Mouse (Mus musculus): ENCODE data around the gene Mstn.

Gene Mstn

DNA sequence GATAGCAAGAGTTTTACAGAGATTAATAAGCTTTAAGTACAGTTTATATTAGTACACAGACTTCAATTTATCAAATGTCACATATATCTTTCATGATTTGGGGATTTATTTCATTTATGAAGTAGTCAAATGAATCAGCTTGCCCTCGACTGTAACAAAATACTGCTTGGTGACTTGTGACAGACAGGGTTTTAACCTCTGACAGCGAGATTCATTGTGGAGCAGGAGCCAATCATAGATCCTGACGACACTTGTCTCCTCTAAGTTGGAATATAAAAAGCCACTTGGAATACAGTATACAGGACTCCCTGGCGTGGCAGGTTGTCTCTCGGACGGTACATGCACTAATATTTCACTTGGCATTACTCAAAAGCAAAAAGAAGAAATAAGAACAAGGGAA lies at the start of gene Mstn:
Gene Mstn (plus strand): TSS at position 301 of the 400 bp plus-strand sequence.
- DNase-seq (ENCODE audit: low spot score in 2 of 2) = no peak

DNA sequence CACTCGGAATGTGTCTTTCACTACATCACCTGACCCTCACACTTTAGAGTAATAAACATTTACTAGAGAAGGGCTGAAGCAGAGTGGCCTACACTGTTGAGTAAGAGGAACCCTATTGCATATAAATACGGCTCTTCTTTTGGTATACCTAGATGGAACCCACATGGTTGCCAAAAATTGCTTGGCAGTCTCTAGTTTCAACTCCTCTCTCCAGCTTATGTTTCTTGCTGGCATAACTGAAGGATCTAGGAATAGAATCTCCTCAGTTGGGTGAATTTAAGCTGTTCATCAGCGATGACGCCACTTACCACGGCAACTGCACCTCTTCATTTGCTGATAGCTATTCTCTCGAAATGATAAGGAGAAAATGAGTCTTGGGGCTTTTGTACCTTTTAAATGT lies 46.7 kb upstream of the Mstn start:
- DNase-seq (ENCODE audit: low spot score in 2 of 2) = peak in 1 of 2 experiments; percentile 21

DNA sequence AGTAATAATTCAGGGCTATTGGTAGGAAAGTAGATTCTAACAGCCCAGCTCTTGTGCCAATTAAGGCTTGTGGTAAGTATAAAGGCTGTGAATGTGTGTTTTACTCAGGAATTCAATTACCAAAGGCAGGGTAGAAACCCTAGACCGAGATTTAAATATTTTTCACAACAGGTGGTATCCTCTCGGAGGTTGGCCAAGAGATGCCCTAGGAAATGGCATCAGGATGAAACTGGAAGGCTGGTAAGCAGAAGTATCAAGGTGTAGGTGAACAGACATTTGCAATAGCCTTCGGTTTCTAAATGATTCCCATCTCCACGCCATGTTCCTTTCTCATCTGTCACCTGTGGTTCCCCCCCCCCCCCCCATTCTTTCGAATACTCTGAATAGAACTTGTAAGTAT lies 45.8 kb upstream of the Mstn start:
- DNase-seq (ENCODE audit: low spot score in 2 of 2) = no peak

DNA sequence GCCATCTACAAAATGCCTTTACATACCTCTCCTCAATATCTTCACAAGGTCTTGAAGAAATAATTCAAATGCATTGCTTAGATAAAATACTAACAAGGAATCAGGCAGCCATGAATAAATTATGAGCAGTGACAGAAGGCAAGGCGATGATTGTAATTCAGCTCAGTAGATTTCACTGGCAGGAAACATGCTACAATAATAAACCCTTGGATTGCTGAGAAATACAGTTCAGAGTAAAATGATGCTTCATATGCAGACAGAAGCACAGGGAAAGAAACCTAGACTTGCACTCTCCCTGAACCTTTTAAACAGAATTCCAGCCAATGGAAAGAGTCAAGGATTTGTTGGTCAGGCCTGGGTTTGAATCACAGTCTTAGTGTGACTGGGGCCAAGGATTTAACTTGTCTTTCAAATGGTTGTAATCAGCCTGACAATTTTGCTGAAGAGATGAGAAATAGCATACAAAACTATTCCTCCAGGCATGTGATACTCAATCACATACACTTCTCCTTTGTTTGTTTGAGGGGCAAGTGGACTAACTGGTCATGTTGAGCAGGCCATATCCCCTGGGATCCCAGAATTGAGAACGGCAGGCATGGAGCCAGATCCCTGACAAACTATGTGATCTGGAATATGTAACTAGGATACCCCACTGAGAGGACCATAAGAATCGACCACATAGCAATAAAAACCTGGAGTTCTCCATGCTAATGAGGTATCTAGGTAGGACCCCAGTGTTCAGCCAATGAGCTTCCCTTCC lies 42.5 kb upstream of the Mstn start:
- no peak for DNase-seq (ENCODE audit: low spot score in 2 of 2)

DNA sequence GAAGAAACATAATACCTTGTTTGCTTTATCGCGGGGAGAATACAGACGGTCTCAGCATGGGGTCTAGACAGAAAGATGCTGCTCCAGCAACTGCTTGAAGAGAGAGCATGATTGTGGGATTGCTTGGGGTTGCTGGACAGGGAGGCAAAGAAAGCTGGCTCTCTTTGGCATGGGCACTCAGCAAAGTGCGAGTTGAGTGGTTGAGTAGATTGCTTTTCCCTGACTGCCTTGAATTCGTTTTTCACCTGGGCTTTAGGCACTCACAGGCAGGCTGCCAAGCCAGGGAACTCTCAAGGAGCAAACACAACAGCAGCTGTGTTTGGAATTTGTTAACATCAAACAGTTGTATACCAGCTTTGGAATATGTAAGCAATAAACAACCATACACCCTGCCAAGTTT lies 41.4 kb upstream of the Mstn start, which contains the start of gene 1700019D03Rik:
Gene 1700019D03Rik (minus strand): TSS at position 101 of the 400 bp plus-strand sequence.
- no peak for DNase-seq (ENCODE audit: low spot score in 2 of 2)

DNA sequence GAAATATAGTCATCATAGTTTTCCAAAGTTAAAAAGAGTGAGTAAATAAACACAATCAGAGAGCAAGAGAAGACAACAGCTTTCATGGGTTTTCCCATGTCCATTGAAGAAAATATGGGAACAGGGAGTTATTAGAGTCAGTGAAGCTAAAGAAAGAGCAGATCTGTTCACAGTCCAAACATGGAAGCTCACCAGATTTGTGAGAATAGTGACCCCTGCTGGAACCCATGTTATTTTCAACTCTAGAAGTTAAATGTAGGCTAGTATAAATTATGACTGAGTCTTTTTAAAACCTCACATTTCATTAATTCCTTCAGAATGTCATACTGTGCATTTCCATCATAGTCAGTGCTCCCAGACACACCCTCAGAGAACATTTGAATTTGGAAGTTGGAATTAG lies 28.9 kb upstream of the Mstn start:
- DNase-seq (ENCODE audit: low spot score in 2 of 2) = peak in 1 of 2 experiments; percentile 24

DNA sequence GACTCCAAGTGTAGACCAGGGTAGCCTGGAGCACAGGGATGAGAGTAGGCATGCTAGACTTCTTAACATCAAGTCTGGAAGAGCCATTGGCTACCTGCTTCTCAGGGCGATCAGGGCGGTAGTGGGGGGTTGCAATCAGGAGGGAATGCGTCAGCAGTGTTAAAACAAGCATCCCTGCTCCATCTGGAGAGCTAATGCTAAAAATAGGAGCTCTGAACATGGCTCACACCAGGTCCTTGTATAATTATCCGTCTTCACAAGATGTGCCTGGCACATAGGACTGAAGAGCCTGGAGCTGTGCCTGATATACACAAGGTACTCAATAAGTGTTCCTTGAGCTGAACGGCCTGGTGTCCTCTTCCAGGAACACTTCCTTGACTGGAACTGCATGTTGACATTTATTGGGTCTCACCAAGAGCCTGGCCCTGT lies 24.0 kb upstream of the Mstn start:
- DNase-seq (ENCODE audit: low spot score in 2 of 2) = no peak

DNA sequence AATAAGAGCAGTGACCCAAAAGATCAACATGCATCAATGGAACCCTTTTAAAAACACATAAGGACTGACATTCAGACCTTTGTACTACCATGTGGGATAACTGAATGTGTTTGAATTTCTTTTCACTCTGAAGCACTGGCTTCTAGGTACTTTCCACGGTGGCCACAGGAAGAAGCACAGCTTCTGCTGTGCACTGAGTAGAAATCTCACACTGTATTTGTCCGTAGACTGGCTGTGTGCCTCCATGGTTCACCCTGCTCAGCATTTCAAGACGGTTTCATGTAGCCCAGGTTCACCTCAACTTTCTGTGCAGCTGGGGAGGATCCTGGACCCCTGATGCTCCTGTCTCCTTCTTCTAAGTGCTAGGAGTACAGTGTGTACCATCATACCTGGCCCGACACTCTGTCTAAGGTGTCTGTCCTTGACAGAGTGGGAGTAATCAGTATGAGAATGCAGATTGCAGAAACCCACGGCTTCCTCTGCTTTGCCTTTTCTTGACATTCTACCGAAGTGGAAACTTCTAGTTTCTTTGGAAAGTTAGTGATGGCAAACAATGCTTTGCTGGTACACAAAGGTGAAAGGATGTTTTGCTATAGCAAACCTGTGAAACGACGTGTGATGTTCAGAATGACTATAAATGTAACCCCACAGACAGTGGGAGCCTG lies 11.5 kb upstream of the Mstn start:
- no peak for DNase-seq (ENCODE audit: low spot score in 2 of 2)

DNA sequence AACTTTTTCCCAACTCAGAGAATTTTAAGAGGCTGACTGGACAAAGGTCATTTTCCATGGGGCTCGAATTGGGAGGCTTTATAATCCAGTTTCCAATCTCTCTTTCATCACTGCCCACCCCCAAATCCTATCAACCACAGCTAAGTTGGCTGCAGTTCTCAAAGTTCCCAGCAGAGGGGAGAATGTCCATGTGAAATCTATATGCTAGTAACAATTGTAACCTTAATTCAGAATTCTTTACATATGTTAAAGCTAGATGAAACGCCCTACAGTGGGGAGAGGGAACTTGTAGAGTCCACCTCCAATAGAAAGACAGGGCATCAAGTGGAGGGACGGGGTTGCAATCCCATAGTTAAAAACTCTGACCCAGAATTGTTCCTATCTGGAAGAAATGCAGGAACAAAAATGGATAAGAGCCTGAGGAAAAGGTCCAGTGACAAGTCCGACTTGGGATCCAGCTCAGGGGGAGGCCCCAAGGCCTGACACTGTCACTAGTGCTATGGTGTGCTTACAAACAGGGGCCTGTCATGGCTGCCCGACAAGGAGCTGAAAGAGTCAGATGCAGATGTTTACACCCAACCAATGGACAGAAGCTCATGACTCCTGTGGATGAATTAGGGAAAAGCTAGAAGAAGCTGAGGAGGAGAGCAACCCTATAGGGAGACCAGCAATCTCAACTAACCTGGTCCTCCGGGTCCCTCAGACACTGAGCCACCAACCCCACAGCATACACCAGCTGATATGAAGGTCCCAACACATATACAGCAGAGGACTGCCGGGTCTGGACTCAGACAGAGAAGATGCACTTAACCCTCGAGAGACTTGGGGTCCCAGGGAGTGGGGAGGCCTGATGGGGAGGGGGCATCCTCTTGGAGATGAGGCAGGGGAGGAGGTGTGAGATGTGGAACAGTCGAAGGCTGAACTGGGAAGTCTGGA lies 8.1 kb upstream of the Mstn start:
- DNase-seq (ENCODE audit: low spot score in 2 of 2) = peak; percentile 80 to 82

DNA sequence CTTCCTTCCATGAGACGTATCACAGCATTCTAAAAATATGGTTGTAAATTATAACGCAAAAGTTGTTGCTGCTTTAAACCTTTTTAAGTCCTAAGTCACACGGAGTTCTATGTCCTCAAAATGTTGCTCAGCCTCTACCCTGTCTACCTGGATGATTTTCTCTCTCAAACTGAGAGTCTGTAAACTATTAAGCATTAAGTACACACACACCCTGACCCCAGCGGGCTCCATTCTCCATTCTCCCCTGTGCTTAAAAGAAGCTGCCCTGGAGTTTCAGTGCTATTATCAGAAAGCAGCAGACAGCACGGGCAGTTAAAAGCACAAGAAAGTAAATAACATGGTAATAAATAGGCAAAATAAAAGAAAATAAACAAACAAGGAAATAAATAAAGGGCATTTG lies 2.3 kb upstream of the Mstn start:
- no peak for DNase-seq (ENCODE audit: low spot score in 2 of 2)

DNA sequence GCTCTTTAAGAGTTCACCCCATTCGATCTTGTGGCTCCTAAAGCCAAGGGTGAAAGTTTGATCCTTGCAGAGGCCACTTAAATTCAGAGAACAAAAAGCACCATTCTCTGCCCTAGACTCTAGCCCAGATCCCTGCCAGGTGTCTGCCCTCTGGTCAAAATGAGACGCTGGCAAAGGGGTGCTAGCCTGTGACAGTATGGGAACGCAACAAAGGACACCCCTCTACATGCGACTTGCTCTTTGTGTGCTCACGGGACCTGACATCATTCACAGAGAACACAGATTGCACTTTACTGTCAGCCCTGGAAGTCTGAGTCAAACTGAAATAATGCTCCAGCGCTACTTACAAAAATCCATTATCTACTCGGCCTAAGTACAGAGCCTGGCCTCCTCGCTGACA lies 941 bp upstream of the Mstn start:
- no peak for DNase-seq (ENCODE audit: low spot score in 2 of 2)

DNA sequence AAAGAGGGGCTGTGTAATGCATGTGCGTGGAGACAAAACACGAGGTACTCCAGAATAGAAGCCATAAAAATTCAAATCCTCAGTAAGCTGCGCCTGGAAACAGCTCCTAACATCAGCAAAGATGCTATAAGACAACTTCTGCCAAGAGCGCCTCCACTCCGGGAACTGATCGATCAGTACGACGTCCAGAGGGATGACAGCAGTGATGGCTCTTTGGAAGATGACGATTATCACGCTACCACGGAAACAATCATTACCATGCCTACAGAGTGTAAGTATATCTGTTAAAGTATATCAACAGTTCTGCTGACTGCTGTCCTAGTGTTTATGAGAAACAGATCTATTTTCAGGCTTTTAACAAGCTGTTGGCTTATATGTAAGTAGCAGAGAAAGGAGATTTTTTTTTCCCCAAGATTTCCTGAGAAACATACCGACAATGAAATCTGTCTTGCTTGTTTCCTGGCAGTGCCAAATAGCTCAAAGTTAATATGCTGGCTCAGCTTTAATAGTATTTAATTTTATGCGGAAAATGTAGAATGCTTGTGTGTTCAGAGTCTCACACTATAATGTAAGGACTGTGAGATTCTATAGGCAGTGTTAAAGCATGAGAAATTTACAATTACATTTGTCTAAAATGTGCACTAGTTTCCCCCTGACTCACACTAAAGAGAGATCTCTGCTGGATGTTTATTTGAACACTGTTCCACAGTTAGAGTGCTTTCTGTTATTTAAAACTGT lies 600 bp downstream of the Mstn start:
- DNase-seq (ENCODE audit: low spot score in 2 of 2) = peak; percentile 45 to 52

DNA sequence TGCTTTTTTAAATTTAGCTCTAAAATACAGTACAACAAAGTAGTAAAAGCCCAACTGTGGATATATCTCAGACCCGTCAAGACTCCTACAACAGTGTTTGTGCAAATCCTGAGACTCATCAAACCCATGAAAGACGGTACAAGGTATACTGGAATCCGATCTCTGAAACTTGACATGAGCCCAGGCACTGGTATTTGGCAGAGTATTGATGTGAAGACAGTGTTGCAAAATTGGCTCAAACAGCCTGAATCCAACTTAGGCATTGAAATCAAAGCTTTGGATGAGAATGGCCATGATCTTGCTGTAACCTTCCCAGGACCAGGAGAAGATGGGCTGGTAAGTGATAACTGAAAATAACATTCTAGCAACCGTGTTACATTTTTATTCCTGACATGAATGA lies 2.5 kb downstream of the Mstn start:
- DNase-seq (ENCODE audit: low spot score in 2 of 2) = no peak

DNA sequence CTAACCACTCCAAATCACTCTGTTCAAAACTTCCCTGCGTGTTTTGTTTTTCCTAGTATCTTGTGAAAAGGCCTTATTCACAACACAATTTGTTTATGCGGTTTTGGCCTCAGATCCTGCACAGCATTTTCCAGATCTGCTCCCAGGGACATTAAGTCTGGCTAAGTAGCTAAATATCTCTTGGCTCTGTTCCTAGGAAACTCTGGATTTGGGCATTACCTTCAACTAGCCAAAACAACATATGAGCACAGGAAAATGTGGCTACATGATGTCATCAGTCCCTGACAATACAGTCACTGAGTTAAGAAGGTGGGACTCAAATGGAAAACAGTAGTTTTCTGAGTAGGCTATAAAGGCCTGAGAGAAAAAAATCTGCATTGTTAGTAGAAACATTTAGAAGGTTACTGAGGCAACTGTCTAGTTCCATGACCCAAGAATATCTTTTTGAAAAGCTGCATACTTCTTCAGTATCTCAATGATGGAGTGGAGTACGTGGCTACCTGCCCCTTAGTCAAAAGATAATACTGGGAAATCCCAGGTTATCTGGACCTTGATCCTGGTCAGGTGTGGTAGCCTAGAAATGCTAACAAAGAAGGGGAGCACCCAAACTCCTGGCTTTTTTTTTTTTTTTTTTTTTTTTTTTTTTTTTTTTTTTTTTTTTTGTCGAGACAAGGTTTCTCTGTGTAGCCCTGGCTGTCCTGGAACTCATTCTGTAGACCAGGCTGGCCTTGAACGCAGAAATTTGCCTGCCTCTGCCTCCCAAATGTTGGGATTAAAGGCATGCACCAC lies 8.5 kb downstream of the Mstn start:
- DNase-seq (ENCODE audit: low spot score in 2 of 2) = no peak

DNA sequence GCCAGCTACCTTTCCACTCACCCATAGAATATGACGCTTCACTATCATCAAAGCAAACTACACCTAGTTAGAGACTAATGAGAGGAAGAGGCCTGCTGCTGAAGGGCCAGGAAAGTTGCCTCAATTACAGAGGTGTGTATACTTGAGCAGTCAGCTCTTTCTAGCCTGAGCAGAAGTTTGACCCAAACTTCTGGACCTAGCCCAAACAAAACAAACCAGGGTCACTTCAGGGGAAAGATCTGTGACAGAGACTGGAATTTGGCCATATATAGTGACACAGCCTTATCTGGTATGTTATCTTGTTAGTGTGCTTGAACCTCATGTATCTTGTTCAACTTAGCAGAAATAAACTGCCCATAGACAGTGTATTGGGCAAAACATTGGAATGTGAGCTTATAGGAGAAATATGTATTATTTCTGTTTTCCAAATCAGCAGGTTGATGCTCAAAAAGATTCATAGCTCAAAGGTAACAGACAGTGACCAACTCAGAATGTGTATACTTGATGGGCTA lies 9.3 kb downstream of the Mstn start:
- DNase-seq (ENCODE audit: low spot score in 2 of 2) = no peak

DNA sequence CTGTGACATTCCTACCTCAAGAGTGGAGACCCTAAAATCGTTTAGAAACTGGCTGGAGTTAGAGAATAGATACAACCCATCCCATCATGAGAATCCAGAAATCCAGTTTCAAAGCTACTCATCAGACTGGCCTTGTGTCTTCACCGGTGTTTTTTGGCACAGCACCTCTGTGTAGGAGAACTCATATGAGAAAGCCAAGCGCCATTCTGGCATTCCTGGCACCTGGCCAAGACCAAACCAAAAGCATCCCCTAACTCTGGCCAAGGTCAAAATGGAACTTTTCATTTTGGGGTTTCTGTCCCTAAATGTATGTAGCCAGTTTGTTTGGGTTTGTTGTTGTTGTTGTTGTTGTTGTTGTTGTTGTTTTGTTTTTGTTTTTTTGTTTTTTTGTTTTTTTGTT lies 15.2 kb downstream of the Mstn start:
- no peak for DNase-seq (ENCODE audit: low spot score in 2 of 2)

DNA sequence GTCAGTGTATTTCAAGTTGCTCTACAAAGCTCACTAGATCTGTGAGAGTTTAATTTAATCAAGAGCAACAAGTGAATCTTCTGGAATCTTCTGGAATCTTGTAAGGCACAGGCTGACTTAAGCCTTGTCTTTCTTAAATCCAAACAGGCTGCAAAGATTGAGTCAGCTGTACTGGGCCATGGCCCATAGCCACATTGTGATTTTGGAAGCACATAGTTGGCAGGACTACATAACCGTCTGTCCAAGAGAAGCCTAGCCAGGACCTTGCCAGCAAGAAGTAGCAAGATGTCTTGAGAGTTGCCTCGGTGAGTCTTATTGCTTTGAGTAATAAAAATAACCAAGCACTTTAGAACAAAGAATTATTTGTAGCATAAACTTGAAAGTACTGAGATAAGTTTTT lies 18.4 kb downstream of the Mstn start:
- DNase-seq (ENCODE audit: low spot score in 2 of 2) = no peak

DNA sequence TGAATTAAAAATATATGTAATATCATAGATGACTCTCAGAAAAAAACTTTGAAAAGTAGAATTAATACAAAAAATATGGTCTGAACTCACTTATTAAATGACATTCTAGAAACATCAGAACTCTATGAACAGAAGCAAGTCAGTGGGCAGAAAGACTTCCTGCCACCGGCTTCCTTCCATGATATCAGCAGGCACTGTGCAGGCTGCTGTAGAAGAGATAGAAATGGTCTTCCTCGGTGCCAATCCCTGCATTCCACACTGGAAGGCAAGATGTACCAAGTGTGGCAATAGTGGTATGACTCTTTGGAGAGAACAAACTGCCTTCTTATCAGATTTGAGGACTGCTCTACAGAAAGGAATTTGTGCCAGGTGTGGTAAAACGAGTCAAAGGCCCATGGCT lies 19.2 kb downstream of the Mstn start:
- no peak for DNase-seq (ENCODE audit: low spot score in 2 of 2)

DNA sequence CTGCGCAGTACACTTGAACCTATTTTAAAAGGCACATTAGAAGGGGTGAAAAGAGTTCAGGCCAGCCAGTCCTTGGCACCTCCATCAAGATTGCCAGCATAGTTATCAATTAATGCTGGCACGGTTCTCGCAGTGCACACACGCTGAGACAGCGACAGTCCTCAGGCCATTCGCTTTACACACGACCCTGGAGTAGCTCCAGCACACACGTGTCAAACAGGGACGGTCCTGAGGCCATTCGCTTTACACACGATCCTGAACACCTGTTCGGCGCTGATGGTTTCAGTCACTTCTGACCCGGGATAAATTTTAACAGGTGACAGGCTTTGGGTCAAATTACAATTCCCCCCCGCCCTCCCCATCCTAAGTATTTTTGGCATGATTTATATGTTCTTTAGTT lies 23.8 kb downstream of the Mstn start:
- no peak for DNase-seq (ENCODE audit: low spot score in 2 of 2)

DNA sequence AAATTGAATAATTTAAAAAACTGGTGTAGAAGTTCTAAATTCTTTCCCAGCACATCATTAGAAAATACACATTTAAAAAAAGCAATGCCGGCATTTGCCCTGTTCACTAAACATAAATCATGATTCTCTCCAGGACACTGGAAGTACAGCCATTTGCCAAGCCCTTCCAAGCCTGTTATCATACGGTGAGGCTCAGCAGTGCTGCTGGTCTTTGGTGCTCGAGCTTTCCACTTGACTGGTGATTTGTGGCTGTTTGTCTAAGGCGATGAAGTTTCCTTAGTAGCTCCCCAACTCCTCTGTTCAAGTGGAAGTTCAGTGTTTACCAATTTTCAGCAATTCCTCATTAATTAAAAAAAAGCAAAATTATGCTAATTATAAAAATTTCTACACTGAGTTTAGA lies 24.6 kb downstream of the Mstn start:
- no peak for DNase-seq (ENCODE audit: low spot score in 2 of 2)

DNA sequence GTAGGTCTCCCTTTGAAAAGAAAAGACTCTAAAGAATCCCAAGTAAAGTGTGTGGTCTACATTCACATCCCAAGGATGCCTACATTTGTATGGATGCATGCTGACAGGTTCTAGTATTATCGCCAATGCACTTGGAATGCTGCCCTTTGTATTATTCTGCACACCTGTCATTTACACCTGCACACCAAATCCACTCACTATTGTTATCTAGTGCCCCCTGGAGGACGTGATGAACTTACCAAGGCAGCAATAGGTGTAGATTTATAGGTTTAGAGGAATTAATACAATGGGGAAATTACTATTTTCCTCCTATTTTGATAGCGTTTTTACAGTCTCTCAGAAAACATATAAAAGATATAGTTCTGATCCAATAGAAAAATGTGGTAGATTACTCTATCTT lies 31.7 kb downstream of the Mstn start:
- no peak for DNase-seq (ENCODE audit: low spot score in 2 of 2)
